Mouse (Mus musculus) left cerebral cortex, adult 9 months (tissue): ENCODE results near the gene Entpd3.

ENCODE experiments used
- DNase-seq, 2 experiments: peaks; one replicate each; pipeline ENCODE4 v3.0.0; 2022; ENCODE audit warnings: low spot score in 2 of 2

The Entpd3 gene

DNA sequence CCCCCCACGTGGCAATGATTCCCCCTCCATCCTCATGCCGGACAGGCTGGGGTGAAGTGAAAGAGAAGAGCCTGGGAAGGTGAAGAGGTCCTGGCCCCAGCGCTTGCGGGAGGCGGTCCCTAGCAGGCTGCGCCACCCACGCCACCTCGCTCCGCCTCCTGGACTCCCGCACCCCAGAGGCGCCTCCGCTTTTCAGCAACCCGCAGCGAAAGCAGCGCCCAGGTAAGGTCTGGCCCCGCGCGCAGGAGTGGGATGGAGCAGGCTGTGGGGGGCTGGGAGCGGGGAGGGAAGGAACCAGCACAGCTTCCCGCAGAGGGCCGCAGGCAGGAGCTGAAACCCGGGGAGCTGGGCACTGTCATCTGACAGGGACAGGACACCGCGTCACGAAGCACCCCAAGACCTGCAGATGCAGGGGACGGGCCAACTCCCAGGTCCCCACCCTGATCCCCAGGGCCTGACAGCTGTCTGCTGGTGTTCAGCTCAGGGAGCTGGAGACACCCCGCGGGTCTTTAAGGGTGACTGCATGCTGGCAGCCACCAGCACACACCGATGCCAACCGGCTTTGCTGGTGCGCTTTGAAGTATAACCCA, at the start of gene Entpd3:
Entpd3 (plus strand) TSS at position 157 of the 590 bp plus-strand sequence.
- DNase-seq, result peak in 1 of 2 experiments; percentile 18

DNA sequence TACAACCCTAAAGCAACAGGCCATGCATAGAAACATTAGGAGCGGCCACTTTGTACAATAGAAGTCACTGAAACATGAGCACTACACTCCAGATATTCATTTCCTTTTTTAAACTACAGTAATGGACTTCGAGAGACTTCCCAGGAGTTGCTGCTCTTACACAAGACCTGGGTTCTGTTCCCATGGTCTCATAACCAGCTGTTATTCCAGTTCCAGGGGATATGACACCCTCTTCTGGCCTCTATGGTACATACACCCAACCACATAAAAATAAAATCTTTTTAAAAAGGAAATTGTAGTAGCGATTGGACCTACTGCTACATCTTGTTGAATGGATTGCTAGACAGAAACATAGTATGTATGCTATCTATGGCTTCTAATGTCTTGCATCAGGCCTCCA, 48.1 kb upstream of the Entpd3 start:
- DNase-seq, result no peak

DNA sequence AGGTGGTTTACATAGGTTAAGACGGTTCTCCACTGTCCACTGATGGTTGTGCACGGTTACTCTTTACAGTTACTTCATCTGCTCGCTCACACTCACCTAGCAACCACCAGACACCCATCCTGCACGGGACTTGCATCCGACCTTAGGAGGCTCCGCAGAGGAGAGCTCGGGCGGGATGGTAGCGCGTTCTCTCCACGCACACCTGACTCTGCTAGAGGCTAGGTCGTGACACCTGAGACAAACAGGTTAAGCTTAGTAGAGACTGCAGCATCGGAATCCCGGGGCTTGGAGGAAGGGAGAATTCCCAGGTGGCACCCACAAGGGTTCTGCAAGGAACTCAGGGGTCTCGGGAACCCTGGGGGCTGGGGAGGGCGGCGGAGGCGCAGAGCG, 47.6 kb upstream of the Entpd3 start, which contains the start of gene Eif1b:
Eif1b (plus strand) TSS at position 223 of the 390 bp plus-strand sequence.
- DNase-seq, result no peak

DNA sequence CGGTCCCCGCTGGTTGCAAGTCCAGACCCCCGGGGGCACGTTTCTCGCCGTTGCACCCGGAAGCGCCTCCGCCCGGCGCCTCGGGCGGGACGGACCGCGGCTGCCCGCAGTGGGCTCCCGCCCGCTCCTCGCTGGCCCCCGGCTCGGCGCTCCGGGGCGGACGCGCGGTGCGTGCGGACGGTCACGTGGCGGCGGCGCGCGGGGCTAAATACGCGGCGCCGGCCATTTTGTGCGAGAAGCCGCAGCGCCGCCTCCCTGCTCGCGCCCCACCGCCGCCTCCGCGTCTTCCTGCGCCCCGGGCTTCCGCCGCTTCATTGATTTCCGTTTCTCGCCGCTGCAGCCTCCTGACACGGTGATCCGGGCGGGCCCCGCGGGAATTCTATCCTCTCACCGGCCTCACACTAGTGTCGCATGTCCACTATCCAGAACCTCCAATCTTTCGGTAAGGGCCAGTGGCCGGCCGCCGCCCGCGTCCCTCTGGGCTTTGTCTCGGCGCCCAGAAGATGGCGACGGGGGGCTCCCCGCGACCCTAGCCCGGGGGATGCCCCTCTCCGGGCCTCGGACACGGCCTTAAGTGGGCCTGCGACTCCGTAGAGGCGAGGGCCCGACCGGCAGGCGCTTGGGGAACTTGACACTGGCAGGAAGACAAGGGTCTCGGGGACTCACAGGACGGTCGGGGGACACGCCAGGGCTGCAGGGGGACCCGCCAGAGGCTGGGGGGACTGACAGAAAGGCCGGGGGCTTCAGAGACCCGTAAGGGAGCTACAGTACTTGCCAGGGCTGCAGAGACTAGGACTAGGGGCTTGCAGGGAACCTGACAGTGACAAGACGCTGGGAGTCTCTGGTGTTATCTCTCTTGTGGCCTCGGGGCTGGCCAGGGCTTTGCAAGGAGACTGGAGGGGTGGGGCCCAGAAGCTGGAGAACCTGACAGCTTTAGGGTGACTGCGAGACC, 46.9 kb upstream of the Entpd3 start:
- peak; percentile 52 to 80 for DNase-seq

DNA sequence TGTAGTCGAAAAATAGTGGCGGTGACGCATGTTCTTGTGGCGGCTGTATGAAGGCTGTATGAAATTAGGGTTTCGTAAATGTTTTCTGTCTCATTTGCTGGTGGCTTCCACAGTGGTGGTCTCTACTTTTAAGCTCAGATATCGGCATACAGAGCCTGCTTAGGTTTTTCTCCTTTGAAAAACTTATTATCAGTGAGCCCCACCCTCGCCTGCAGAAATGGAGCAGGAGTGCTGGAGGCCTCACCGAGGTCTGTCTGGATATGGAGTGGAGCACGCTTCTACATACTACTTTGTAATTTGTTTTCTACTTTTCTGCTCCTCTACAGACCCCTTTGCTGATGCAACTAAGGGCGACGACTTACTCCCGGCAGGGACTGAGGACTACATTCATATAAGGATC, 45.8 kb upstream of the Entpd3 start:
- DNase-seq, result no peak

DNA sequence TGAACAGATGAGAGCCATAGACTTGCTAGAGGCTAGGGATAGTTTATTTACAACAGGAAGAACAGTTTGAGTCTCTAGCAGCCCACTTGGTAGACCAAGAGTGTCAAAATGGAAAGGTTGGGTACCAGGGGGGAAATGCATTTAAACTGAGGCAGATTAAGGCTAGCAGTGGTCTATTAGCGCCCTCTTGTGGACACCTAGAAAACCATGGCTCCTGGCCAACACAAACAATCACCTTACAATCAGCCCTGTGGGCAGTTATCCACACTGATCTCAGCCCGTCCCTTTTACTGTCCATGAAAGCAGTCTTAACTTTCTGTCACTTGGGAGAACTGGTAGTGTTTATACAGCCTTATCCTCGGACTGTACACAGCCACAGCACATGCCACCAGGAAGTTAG, 42.9 kb upstream of the Entpd3 start:
- peak in 1 of 2 experiments; percentile 80 for DNase-seq

DNA sequence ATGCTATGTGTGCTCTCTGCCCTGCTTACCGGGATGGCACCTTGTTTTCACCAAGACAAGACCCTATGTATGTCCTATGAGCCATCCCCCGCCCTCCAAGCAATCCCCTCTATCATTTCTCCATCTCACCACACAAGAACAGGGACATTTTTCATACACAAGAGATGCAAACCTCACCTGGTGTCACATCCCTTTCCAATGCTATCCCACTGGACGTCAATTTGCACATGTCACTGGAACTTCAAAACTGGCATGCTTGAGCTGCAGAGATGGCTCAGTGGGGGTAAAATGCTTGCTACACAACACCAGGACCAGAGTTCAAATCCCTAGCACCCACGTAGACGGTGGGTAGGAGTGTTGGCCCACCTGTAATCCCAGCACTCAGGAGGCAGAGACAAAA, 41.6 kb upstream of the Entpd3 start:
- DNase-seq, result no peak

DNA sequence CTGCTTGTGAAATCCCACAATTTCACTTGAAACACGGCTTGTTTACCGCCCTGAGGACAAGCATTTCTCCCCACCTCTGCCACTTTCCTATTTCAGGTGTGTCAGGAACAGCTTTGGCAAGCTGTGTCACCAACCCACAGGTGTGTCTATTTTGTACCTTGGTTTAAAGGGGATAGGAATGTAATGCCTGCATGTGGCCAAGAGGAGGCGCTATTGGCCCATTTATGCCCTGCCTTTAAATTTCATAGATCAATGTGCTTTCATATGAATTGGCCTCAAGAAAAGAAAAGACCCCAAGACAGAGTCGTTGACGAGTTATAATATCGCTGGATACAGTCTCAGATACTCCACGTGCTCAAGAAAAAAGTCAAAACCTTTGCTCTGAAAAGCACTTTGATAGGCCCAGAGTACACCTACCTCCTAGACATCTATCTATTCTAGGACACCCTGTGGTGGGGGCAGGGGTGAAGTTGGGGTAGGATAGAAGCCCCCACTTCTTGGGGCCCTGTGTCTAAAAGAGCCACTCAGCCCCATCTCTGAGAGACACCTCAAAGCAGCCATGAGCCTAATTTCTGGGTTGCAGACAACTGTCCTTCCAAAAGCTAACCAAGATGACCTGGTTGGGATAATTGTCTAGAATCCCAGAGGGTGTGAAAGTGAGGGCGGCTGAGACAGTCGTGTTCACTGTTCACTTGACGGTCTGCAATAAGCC, 38.3 kb upstream of the Entpd3 start:
- DNase-seq, result no peak

DNA sequence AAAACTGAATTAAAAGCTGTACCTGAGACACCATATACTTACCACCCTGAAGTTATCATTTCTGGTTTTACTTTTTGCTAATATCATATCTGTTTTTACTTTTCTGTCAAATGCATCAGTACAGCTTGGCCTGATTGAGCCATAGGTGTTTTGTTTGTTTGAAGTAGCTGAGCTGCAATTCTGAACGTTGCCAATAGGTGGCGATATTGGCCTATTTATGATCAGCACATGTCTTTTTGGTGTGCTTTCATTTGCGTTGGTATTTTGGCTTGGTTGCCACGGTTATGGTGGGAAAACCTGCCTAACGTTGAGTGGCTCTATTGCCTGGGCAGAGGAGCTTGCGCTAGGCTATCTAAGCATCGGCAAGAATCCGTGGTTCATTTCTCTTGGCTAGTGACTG, 37.6 kb upstream of the Entpd3 start:
- DNase-seq, result peak in 1 of 2 experiments; percentile 86

DNA sequence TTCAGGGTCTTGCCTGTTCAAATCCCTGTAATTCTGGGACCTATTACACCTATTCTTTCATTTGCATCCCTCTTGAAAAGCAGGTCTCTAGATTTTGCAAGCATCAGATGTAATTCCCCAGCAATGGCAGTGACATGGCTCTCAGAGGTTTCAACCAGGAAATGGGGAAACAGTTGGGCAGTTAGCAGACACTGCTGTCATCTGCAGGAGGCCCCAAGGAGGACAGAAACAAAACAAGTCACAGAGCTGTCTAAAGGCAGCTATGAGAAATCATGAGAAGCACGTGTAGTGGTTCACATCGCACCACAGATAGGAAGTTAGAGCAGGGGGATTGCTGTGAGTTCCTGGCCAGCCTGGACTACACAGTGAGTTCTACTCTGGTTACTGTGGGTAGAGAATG, 35.2 kb upstream of the Entpd3 start:
- DNase-seq, result no peak

DNA sequence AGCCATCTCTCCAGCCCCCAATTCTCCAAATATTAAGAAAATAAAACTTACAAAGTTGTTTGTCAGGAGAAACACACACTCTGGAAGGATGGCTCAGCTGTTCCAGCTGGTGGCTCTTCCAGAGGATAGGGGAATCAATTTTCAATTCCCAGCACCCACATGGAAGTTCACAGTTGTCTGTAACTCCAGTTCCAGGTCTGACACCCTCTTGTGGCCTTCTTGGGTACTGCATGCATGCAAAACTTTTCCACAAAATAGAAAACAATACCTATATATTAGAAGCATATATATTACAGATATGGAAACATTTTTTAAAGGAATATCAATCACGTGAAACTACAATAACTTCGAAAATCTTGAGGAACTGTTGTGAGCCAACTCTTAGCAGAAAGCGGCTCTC, 27.8 kb upstream of the Entpd3 start:
- no peak for DNase-seq

DNA sequence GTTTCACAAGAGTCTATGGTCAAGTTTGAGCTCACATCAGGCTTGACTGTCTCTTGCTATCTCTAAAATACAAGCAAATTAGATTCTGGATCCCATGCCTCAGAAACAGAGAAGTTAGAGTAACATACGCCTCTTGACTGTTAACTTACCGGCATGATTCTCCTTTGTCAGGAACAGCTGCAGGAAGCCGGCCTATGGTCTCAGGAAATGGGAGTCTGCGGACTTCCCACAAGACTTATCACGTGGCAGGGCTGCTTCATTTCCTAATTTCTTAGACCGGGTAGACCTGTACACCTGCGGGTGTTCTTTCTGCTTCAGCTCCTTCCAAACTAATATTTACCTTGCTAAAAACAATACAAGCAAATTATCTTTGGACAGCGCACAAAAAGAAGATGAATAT, 22.9 kb upstream of the Entpd3 start:
- DNase-seq, result no peak

DNA sequence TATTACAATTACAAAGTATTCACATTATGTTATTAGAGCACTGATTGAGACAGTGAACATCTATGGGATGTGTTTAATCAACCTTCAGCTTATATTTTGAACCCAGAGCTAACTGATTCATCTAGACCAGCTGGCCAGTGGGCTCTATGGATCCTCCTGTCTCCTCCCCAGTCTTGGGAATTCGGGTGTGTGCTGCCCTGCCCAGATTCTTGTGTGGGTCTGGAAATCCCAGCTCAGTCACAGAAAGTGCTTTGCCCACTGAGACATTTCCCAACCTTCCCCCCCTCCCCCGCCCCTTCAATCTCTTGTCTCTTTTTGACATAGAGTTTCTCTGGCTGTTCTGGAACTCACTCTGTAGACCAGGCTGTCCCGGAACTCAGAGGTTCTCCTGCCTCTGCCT, 20.7 kb upstream of the Entpd3 start:
- DNase-seq, result no peak

DNA sequence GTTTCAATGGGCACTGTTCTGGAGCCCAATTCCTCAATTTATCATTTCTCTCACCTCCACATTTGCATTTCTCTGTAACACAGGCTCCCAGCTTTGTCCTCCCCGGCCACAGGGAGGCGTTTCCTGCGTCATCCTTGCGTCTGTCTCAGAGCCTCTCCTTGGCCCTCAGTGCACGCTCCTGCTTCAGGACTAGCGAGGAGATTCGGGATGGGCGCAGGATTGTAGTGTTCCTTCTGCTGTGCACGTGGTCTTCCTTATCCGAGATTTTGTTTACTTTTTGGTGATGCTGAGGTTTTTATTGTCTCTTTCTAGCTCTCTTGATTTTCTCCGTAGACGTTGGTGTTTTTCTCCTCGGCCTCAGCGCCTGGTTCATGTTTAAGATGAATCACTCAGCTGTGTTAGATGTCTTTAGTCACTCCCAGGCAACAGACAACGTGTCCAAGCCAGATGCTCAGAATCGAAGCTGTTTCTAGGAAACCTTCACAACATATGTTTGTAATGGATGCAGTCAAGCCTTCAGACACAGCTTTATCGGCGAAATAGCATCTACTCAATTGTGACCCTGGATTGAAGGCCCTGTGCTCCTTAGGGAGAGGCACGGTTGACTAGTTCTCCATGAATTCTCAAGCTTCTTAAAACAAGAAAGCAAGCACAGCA, 20.0 kb upstream of the Entpd3 start:
- DNase-seq, result peak in 1 of 2 experiments; percentile 71

DNA sequence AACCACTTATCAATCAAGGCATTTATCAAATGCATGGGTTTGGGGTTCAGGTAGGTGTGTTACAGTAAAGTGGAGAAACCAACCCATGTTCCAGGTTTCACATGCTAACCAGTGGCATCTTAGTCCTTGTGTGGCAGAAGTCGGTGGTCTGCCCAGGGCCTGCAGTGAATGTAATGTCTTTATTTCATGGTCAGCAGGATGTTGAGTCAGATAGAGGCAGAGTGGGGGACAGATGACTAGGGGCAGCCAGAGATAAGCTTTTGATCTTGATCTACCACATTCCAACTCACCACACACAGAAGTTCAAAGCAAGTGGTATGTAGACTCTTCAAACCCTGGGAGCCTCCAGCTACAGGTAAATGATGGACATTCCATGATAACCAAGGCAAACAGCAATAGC, 18.5 kb upstream of the Entpd3 start:
- DNase-seq, result no peak

DNA sequence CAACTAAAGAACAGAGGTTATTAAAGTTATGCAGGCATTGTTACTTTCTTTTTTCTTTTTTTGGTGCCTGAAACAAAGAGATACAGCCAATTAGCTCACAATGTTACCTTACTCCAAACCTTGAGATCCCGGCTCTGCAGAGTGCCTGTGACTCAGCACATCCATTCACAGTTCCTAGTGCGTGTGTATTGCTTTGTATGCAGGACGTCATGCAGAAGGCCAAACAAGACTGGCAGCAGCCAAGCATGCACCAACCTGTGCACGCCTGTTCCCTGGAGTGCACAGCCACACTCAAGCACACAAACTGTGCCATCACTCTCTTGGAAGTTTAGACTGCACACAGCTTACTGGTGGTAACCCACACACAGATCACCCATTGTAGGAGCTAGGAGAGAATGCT, 12.3 kb upstream of the Entpd3 start:
- DNase-seq, result no peak

DNA sequence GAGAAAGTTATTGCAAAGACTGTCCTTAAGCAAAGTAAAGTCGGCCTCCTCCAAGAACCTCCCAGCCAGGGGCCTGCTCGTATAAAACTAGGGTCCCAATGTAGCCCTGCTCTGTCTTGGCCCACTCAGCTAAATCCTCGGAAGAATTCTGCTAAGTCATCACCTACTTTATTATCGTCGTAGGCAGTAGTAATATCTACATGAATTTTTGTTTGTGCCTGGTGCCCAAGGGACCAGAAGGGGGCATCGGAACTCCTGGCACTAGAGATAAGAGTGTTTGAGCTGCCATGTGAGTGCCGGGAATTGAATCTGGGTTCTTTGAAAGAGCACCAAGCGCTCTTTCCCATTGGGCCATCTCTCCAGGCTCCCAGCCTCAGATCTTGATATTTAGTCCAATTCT, 11.7 kb upstream of the Entpd3 start:
- DNase-seq, result no peak

DNA sequence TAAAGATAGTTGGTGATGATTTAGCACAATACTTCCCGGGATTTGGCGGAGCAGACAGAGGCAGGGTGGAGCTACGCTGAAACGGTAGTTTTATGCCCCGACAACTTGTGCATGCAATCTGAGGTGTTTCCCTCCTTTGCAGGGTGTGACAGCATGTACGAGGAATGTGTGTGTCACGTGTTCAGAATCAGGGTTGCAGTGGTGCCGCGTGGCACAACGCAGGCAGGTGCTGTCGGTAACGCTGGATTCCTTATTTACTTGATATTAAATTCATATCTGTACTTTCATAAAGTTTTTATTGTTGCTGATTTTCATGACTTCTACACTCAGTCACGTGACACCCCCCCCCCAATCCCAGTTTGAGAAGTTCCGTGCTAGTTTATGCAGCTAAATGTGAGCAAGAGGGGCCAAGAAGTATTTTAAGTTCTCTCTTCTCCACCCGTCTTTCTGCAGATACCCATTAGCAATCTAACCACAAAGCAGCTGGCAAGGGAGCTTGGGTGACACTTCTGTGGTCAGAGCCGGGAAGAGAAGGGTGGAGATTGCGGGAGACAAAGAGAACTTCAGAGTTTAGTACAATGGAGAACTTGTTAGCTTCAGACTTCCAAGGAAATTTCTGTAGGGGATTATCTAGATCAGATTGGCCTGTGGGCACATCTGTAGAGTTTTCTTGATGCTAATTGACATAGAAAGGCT, 10.7 kb upstream of the Entpd3 start:
- DNase-seq, result no peak

DNA sequence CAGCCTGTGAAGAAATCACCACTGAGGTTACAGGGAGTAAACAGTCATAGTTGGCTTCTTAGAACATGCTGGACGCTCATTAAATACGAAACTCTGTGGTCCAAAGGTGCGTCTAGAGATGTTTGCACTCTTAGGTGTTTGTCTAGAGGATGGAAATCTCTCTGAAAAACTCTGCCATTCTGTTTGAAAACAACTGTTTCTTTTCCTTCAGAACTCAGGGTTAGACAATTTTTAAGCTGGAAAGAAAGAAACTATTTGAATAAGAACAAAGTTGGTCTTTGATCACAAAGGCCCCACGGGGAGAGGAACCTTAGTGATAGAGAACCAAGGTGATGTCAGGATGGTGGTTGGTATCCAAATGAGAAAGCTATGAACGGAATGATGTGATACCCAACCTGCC, 9.1 kb upstream of the Entpd3 start:
- no peak for DNase-seq

DNA sequence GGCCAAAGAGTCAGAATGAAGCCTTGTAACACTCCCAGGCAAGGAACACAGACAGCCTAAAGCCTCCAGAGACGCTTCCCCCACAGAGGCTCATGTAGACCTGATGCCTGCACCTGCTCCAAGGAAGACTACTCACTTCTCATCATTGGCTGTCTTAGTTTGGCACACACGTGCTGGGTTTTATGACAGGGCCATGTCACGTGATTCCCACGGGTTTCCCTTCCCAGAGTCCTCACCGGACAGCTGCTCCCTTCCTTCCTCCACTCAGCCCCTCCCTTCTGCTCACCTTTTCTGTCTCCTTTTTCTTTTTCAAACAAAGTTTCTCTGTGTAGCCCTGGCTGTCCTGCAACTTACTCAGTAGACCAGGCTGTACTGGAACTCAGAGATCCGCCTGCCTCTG, 7.6 kb upstream of the Entpd3 start:
- no peak for DNase-seq

DNA sequence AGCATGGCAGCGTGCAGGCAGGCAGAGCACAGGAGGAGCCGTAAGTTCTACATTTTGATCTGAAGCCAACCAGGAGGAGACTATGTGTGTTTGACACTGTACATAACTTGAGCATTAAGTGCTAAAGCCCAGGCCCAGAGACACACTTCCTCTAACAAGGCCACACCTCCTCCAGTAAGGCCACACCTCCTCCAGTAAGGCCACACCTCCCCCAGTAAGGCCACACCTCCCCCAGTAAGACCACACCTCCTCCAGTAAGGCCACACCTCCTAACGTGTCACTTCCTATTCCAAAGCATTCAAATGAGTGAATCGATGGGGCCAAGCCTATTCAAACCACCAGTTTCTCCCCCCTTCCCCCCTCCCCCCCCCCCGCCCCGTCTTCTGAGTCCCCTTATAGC, 6.9 kb upstream of the Entpd3 start:
- no peak for DNase-seq
